ENCODE assay signal across 14 mouse cellular contexts in genomic region chr2:71244807-71245206, GRCm38 (mm10). TPM values are rescaled to one million over a fixed set of nuclear protein-coding genes. Genes with fewer than 3 reads are reported as not detected.
DNase-seq lines count a peak whose midpoint lies in the region; ATAC-seq and TF ChIP-seq lines count a peak whose summit lies in the region.
"Had no signal": no experiment of that assay in that cellular context is flagged by ENCODE, and none has a peak within 500 bp of the region (broad histone marks: within the 10 kb centered on the region; RNA-seq: fewer than 3 reads in every experiment).

No protein-coding gene starts in this region.

- 21% methylated on average over 7 of the region's 7 CpGs for WGBS in forebrain, postnatal 0 days
- 54% methylated on average over 7 of the region's 7 CpGs for WGBS in midbrain, embryonic 16.5 days

- no peak for TF ChIP-seq CTCF in forebrain, postnatal 0 days (IDR thresholded peaks at IDR 0.05; ENCODE audit: low read depth)

- H3K36me3 ChIP-seq in forebrain, postnatal 0 days (ENCODE audit: insufficient read depth): peaks cover 17% of the 10 kb centered on the region
- H3K36me3 ChIP-seq in midbrain, embryonic 16.5 days (ENCODE audit: control insufficient read depth, insufficient read depth, low read length): peaks cover 8% of the 10 kb centered on the region

- peak overlapping the region; percentile 30; the same call in 1 of the 2 replicates for H3K27ac ChIP-seq in forebrain, postnatal 0 days (ENCODE audit: low read depth, low read length)
- H3K27ac ChIP-seq in midbrain, embryonic 16.5 days (ENCODE audit: low read length): peak overlapping the region; percentile 68
- H3K27ac ChIP-seq: embryonic facial prominence, embryonic 13.5 days; macrophage had no signal

- no peak overlapping the region for H3K4me2 ChIP-seq in forebrain, postnatal 0 days (ENCODE audit: low read depth)
- H3K4me2 ChIP-seq in midbrain, embryonic 16.5 days (ENCODE audit: low read length): no peak overlapping the region
- H3K4me2 ChIP-seq: embryonic facial prominence, embryonic 13.5 days had no signal

- DNase-seq in frontal cortex, postnatal 10 days (ENCODE audit: low spot score in 2 of 2): no peak
- peak; percentile 44 to 47 for DNase-seq in cerebellum, postnatal 14 days
- peak; percentile 46 for DNase-seq in forebrain, postnatal 0 days
- DNase-seq in layer of hippocampus, adult 11-12 months (ENCODE audit: low spot score): no peak
- no peak for DNase-seq in yolk sac, embryonic 10.5 days (ENCODE audit: low spot score)
- DNase-seq: kidney, adult 9 months; liver, postnatal 0 days; thymus, postnatal 4 days had no signal

- H3K4me1 ChIP-seq in forebrain, postnatal 0 days (ENCODE audit: insufficient read depth): peaks cover 16% of the 10 kb centered on the region; the same call in 1 of the 2 replicates
- peaks cover 10% of the 10 kb centered on the region for H3K4me1 ChIP-seq in midbrain, embryonic 16.5 days (ENCODE audit: control insufficient read depth, insufficient read depth, low read length)
- H3K4me1 ChIP-seq: embryonic facial prominence, embryonic 13.5 days had no signal

- no peaks in the 10 kb centered on the region for H3K9me3 ChIP-seq in forebrain, postnatal 0 days (ENCODE audit: low read length)
- H3K9me3 ChIP-seq in midbrain, embryonic 16.5 days (replicated peaks; ENCODE audit: control insufficient read depth, low read length, poor library complexity, severe bottlenecking): no peaks in the 10 kb centered on the region
- H3K9me3 ChIP-seq: embryonic facial prominence, embryonic 13.5 days; G1E had no signal

- no peaks in the 10 kb centered on the region for H3K27me3 ChIP-seq in forebrain, postnatal 0 days (ENCODE audit: insufficient read depth, low read length)
- no peaks in the 10 kb centered on the region for H3K27me3 ChIP-seq in midbrain, embryonic 16.5 days (ENCODE audit: control insufficient read depth, insufficient read depth, low read depth, low read length)
- H3K27me3 ChIP-seq: embryonic facial prominence, embryonic 13.5 days had no signal

- H3K9ac ChIP-seq in forebrain, postnatal 0 days: no peak overlapping the region
- no peak overlapping the region for H3K9ac ChIP-seq in midbrain, embryonic 16.5 days (ENCODE audit: low read depth, low read length)
- H3K9ac ChIP-seq: embryonic facial prominence, embryonic 13.5 days; liver, postnatal 0 days had no signal

- ATAC-seq in frontal cortex, adult (ENCODE audit: low TSS enrichment): peak; percentile 13; the same call in 1 of the 2 replicates
- ATAC-seq in forebrain, postnatal 0 days: peak; percentile 55; the same call in 1 of the 2 replicates
- ATAC-seq in midbrain, embryonic 16.5 days: no peak
- ATAC-seq: liver, postnatal 0 days had no signal

- no peak overlapping the region for H3K4me3 ChIP-seq in forebrain, postnatal 0 days (ENCODE audit: low read depth, low read length)
- no peak overlapping the region for H3K4me3 ChIP-seq in midbrain, embryonic 16.5 days (ENCODE audit: low read depth, low read length)
- H3K4me3 ChIP-seq: embryonic facial prominence, embryonic 13.5 days; left cerebral cortex, adult 2 months had no signal

RNA-seq across cellular contexts. Expression of gene Dync1i2, which starts 33.3 kb away (rescaled TPM):
- 207 and 241 TPM in 2 replicates for total RNA-seq in forebrain, postnatal 0 days (2014; rRNA removed)
- 189 and 197 TPM in 2 replicates for polyA plus RNA-seq in forebrain, postnatal 0 days (2015; fragmentation: Nextera tagmentation; extraction: Ambion mirVana)
- 190 and 199 TPM in 2 replicates for polyA plus RNA-seq in midbrain, embryonic 16.5 days (2015; fragmentation: Nextera tagmentation; extraction: Ambion mirVana)

Comparison
In these comparisons a context has a peak if more than half of its experiments do, and no peak if none do; other contexts are left out.
1. DNase-seq: peak in cerebellum, postnatal 14 days (2 of 2) and forebrain, postnatal 0 days (single experiment); none in frontal cortex, postnatal 10 days (0 of 2), layer of hippocampus, adult 11-12 months (single experiment) and yolk sac, embryonic 10.5 days (single experiment).